Mouse (Mus musculus) megakaryocyte progenitor cell, adult 5-6 weeks (primary cell): Measurements from ENCODE around the gene Necab3. TPM values are rescaled to one million over a fixed set of nuclear protein-coding genes. Genes with fewer than 3 reads are reported as not detected.

ENCODE experiments used
- ATAC-seq: replicated peaks from 2 replicates; pipeline ENCODE4 v1.8.0; 2016; ENCODE audit warnings: mild to moderate bottlenecking, moderate TSS enrichment, inconsistent platforms; ENCODE audit not compliant: poor library complexity
- total RNA-seq, 2 experiments: library from RNA; stranded (forward) in 1 of 2; stranded (reverse) in 1 of 2; fragments of 157-497, 149-512 nt in 1 of 2; fragments of 200-1000 nt in 1 of 2; gene quantifications; 2 replicates each; pipeline versions ENCODE4 v1.2.3 to v1.2.4; 2015 to 2017

Gene Necab3
- total RNA-seq, 2 experiments from 2014 or later, result 1.3 to 3.9 TPM

DNA sequence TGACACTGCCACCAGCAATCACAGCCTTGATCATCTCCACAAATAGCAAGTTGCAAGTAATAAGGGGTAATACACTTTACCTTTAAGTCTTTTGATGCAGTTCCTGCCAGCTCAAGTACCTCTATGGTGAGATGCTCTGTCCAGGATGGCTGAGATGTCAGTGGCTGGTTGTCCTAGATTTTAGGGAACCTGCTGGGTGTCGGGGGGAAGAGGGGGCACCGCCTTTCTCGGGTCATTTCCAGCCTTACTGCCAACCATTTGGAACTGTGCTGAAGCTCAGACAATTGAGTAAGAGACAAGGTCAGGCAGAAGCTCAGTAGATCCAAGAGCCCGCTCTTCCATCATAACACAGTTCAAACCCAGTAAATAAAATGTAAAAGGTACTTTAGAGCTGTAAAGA is 63.7 kb downstream of the Necab3 start:
- ATAC-seq, result no peak

Other genes with a start within 250 kb of the Necab3 start
- 12.3 and 15.8 TPM in 2 replicates for gene Cdk5rap1, start 185.9 kb downstream of the Necab3 start, total RNA-seq (2015)
- gene Cdk5rap1, start 185.9 kb downstream of the Necab3 start, total RNA-seq (2017), result 13.8 and 16.4 TPM in 2 replicates
- not detected in 2 replicates for gene Snta1, start 150.8 kb downstream of the Necab3 start, total RNA-seq (2015)
- gene Snta1, start 150.8 kb downstream of the Necab3 start, total RNA-seq (2017), result 0.12 and 0.24 TPM in 2 replicates
- 14.8 and 23.3 TPM in 2 replicates for gene Cbfa2t2, start 122.4 kb downstream of the Necab3 start, total RNA-seq (2015)
- gene Cbfa2t2, start 122.4 kb downstream of the Necab3 start, total RNA-seq (2017), result 10.1 and 11.5 TPM in 2 replicates
- not detected in 2 replicates for gene 1700003F12Rik, start 11.8 kb downstream of the Necab3 start, total RNA-seq (2015)
- not detected in 2 replicates for gene 1700003F12Rik, start 11.8 kb downstream of the Necab3 start, total RNA-seq (2017)
- not detected in 2 replicates for gene Actl10, start 7.1 kb downstream of the Necab3 start, total RNA-seq (2015)
- 0.27 TPM in 1 of 2 replicates, not detected in the other for gene Actl10, start 7.1 kb downstream of the Necab3 start, total RNA-seq (2017)
- 21.2 and 23.7 TPM in 2 replicates for gene E2f1, start 11.0 kb upstream of the Necab3 start, total RNA-seq (2015)
- 14.1 and 14.2 TPM in 2 replicates for gene E2f1, start 11.0 kb upstream of the Necab3 start, total RNA-seq (2017)
- gene Pxmp4, start 44.8 kb upstream of the Necab3 start, total RNA-seq (2015), result 14.6 and 14.9 TPM in 2 replicates
- 9.2 and 10.7 TPM in 2 replicates for gene Pxmp4, start 44.8 kb upstream of the Necab3 start, total RNA-seq (2017)
- 3.3 and 4.0 TPM in 2 replicates for gene Zfp341, start 54.4 kb upstream of the Necab3 start, total RNA-seq (2015)
- 1.2 and 2.3 TPM in 2 replicates for gene Zfp341, start 54.4 kb upstream of the Necab3 start, total RNA-seq (2017)
- gene 4930519P11Rik, start 54.5 kb upstream of the Necab3 start, total RNA-seq (2015), result 0.54 TPM in 1 of 2 replicates, not detected in the other
- gene 4930519P11Rik, start 54.5 kb upstream of the Necab3 start, total RNA-seq (2017), result not detected in 2 replicates
- gene Chmp4b, start 92.8 kb upstream of the Necab3 start, total RNA-seq (2015), result 81.2 and 89.4 TPM in 2 replicates
- 103 and 120 TPM in 2 replicates for gene Chmp4b, start 92.8 kb upstream of the Necab3 start, total RNA-seq (2017)
- not detected in 2 replicates for gene Gm14214, start 211.1 kb upstream of the Necab3 start, total RNA-seq (2015)
- not detected in 2 replicates for gene Gm14214, start 211.1 kb upstream of the Necab3 start, total RNA-seq (2017)
- 95.3 and 110 TPM in 2 replicates for gene Raly, start 232.2 kb upstream of the Necab3 start, total RNA-seq (2015)
- 163 and 183 TPM in 2 replicates for gene Raly, start 232.2 kb upstream of the Necab3 start, total RNA-seq (2017)
- gene a, start 232.5 kb upstream of the Necab3 start, total RNA-seq (2015), result 0.34 TPM in 1 of 2 replicates, not detected in the other
- gene a, start 232.5 kb upstream of the Necab3 start, total RNA-seq (2017), result not detected in 2 replicates